Mouse (Mus musculus) bone marrow macrophage, adult 2 months (primary cell): ENCODE measurements around the gene Tbcd. TPM values are rescaled to one million over a fixed set of nuclear protein-coding genes. Genes with fewer than 3 reads are reported as not detected.

Experiments
- H3K27ac ChIP-seq: 2 replicates; pipeline ENCODE4 v1.5.1; 2012; ENCODE audit warnings: low read depth, low read length; ENCODE audit not compliant: insufficient read depth
- H3K4me1 ChIP-seq: 2 replicates; pipeline ENCODE4 v1.6.1; 2012; ENCODE audit warnings: low read length; ENCODE audit not compliant: control insufficient read depth, insufficient read depth
- H3K4me3 ChIP-seq: 2 replicates; pipeline ENCODE4 v1.5.1; 2012; ENCODE audit warnings: mild to moderate bottlenecking, low read length, moderate library complexity; ENCODE audit not compliant: insufficient read depth
- CTCF ChIP-seq: IDR thresholded peaks from 2 replicates; pipeline ENCODE4 v1.5.1; 2012; ENCODE audit warnings: low read depth, mild to moderate bottlenecking, low read length, moderate library complexity
- POLR2A ChIP-seq: IDR thresholded peaks from 2 replicates; pipeline ENCODE4 v1.6.1; 2012; ENCODE audit warnings: mild to moderate bottlenecking, low read depth, low read length, borderline replicate concordance
- polyA plus RNA-seq: library from polyadenylated mRNA; stranded (reverse); fragments of >200 nt; gene quantifications from 2 replicates; pipeline ENCODE4 v1.2.4, GENCODE M21; 2012; ENCODE audit not compliant: missing spikeins, insufficient read depth, insufficient read length

Gene Tbcd
- polyA plus RNA-seq, 1 experiment: 27.4 TPM

DNA sequence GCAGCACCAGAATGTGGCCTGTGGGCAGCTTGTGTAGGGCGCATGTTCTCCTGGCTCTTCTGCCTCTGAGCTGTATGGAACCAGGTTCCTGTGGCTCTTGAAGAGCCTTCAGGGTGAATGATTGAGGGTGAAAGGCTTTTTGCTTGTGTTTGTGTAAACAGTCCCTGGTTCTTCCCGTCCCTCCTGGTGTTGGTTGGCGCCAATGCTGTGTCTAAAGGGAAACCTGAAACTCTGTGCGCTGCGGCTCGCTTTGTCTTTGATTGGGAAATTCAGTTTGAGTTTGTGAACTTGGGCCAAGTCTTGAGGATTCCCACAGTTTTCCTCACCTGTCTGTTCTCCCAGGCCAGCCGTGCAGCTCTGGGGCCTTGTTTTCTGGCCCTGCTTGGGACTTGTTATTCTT, 72.4 kb downstream of the Tbcd start:
- Histone ChIP-seq H3K4me1 (peaks cover 36% of the 10 kb centered on the region), H3K4me3 (no peak overlapping the region), H3K27ac (no peak overlapping the region)
- TF ChIP-seq CTCF (no peak), POLR2A (no peak)

GRCm38 (mm10) chr11:121529747-121530146, 78.0 kb downstream of the Tbcd start:
- no peak overlapping the region for H3K4me3 ChIP-seq
- TF ChIP-seq POLR2A: no peak
- TF ChIP-seq CTCF: no peak
- H3K4me1 ChIP-seq: no peaks in the 10 kb centered on the region
- H3K27ac ChIP-seq: no peak overlapping the region

DNA sequence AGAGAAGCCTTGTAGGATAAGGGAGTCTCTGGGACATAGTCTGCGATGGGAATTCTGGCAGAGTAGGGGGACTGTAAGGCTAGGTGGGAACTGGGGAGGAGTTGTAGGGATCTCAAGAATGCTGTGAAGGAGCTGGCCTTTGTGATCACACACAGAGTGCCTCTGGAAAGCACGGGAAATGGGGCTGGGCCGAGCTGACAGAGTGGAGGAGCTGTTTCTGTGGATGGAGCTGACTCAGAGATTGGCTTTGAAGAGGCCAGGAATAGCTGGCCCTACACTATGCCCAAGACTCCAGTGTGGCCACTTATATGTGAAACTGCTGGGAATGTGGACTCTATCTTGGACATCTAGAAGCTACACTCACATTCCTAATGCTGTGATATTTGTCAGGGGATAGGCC, 84.8 kb downstream of the Tbcd start:
- TF ChIP-seq CTCF (no peak), POLR2A (no peak)
- Histone ChIP-seq H3K4me3 (no peak overlapping the region), H3K27ac (no peak overlapping the region), H3K4me1 (no peaks in the 10 kb centered on the region)

- no peak overlapping the region for H3K4me3 ChIP-seq
- peaks cover 10% of the 10 kb centered on the region for H3K4me1 ChIP-seq
- TF ChIP-seq POLR2A (no peak), CTCF (no peak)
- no peak overlapping the region for H3K27ac ChIP-seq
Observed at GRCm38 (mm10) chr11:121542471-121542870, 90.7 kb downstream of the Tbcd start.

GRCm38 (mm10) chr11:121543287-121543856, 91.6 kb downstream of the Tbcd start:
- no peak overlapping the region for H3K27ac ChIP-seq
- H3K4me3 ChIP-seq: no peak overlapping the region
- TF ChIP-seq CTCF (no peak), POLR2A (no peak)
- H3K4me1 ChIP-seq: peaks cover 19% of the 10 kb centered on the region

GRCm38 (mm10) chr11:121543922-121544321, 92.2 kb downstream of the Tbcd start:
- Histone ChIP-seq H3K27ac (no peak overlapping the region), H3K4me1 (peaks cover 20% of the 10 kb centered on the region), H3K4me3 (no peak overlapping the region)
- no peak for TF ChIP-seq CTCF
- no peak for TF ChIP-seq POLR2A

DNA sequence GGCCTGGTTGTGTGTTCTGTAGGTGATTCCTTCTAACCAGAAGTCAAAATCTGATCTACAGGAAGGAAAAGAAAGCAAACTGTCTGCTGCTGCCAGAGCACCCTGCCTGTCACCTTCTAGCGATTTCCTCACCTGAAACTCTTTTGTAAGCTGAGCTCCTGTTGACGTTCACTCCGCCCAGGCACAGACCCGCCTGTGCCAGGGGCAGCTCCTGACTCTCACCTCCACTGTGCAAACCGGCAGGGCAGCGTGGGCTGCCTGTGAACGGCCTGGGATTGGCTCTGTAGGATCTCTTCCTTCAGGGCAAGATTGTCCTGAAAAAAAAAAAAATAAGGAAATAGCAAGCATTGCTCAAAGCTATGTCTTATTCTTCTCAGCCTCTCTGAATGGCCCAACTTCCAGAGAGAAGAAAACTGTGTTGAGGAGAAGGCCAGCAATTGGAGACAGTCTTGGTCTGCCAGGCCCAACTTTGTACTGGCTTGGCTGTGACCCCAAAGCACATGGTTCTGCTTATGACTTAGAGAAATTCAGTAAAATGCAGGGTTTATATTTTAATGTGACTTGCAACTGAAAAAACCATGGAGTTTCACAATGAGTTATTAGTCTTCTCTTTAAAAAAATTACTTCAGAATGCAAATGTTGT, 93.1 kb downstream of the Tbcd start:
- TF ChIP-seq POLR2A: no peak
- TF ChIP-seq CTCF: no peak
- Histone ChIP-seq H3K4me3 (no peak overlapping the region), H3K4me1 (peaks cover 20% of the 10 kb centered on the region), H3K27ac (no peak overlapping the region)

DNA sequence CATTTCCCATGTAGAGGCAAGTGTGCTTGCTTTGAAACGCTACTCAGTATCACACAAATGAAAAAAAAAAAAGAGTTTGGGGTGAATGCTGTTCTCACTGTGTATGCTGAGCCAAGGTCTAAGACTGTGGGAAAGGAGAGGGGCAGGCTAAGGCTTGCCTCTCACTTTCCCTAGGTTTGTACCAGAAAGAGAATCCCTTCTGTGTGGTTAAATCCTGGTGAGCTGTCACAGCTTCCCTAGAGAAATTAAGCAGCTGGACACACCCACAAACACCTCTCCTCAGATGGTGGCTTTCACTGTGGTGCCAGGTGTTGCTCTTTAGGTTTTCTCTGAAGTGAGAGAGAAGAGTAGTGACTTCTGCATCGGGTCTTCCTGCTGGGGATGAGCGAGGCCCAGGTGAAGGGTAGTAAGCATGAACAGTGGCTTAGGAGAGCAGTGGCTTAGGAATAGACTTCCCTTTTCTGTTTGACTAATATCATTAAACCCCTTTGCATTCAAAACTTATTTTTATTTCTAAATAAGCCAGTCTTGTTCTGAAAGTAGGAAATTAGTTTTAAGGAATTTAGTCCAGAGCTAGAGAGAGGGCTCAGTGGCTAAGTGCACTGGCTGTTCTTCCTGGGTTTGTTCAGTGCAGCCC, 93.8 kb downstream of the Tbcd start:
- no peak overlapping the region for H3K27ac ChIP-seq
- H3K4me3 ChIP-seq: no peak overlapping the region
- peaks cover 20% of the 10 kb centered on the region for H3K4me1 ChIP-seq
- TF ChIP-seq POLR2A (no peak), CTCF (no peak)

DNA sequence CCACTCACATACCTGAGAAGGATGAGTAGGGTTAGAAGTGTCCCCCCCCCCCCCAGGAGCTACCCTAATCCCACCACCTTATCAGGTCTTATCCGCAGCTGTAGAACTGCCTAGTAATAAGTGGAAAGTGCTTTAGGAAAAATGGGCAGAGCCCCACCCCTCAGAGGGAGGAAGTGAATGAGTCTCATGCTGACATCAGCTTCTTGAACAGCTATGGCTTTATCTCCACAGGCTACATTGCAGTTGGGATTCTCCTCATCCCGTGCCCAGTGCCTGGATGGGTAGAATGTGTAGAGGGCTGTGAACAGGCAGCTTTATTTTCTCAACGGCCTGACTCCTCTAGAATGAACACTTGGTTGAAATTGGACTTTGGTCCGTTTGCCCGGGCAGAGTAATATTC, 95.5 kb downstream of the Tbcd start:
- Histone ChIP-seq H3K4me1 (peaks cover 30% of the 10 kb centered on the region), H3K4me3 (no peak overlapping the region), H3K27ac (no peak overlapping the region)
- TF ChIP-seq POLR2A (no peak), CTCF (no peak)

DNA sequence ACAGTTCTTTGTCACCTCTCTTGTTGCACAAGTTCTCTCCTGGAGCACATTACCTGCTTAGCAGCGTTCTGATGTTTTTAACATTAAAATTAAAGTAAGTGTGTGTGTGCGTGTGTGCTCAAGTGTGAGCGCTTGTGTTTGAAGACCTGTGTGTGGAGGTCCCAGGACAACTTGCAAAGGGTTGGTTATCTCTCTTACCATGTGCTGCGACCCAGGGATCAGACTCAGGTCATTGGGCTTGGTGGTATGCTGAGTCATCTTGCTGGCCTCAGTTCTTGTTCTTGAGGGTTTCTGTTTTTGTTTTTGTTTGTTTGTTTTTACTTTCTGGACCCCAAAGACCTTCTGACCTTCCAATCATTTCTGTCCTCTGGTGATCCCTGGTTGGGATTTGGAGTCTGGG, 96.2 kb downstream of the Tbcd start:
- TF ChIP-seq CTCF (no peak), POLR2A (no peak)
- Histone ChIP-seq H3K4me3 (no peak overlapping the region), H3K4me1 (peaks cover 34% of the 10 kb centered on the region), H3K27ac (no peak overlapping the region)
